Mouse (Mus musculus): ENCODE results near the gene Ap1s3.

DNA sequence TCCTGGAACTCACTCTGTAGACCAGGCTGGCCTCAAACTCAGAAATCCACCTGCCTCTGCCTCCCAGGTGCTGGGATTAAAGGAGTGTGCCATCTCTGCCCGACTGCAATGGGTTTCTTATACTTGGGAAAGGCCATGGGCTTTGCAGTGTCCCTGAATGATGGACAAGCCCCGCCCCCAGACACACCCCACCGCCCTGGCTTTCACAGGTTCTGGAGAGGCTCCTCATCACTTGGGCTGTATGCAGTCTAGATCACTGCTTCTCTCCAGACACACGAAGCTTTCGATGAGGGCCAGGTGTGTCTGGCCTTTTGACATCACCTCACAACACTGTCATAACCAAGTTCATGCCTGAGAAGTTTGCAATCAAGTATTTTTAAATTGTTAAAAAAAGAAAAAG, 25.2 kb upstream of the Ap1s3 start:
- TF ChIP-seq POLR2A (IDR thresholded peaks at IDR 0.05; ENCODE audit: borderline replicate concordance, low read depth, low read length), result no peak
- TF ChIP-seq CTCF (IDR thresholded peaks at IDR 0.05; ENCODE audit: low read depth, low read length), result no peak

Data from bone marrow macrophage, adult 2 months (primary cell).